Mouse (Mus musculus) midbrain, postnatal 0 days (tissue): ENCODE data around the gene Cacna1c. TPM values are rescaled to one million over a fixed set of nuclear protein-coding genes. Genes with fewer than 3 reads are reported as not detected.

Experiments used
- ATAC-seq: fragments of 200-750 bp; cut with Nextera tagmentation; 2 replicates; pipeline ENCODE4 v1.8.0; 2017; ENCODE audit warnings: moderate number of reproducible peaks, mild to moderate bottlenecking, moderate TSS enrichment, moderate library complexity; ENCODE audit not compliant: low FRiP score
- DNase-seq: peaks from one replicate; pipeline ENCODE4 v3.0.0-alpha.2; 2015; ENCODE audit warnings: low spot score
- H3K27ac ChIP-seq: fragments of 300-500 bp; sonication (generic); 2 replicates; pipeline ENCODE4 v1.5.1; 2014; ENCODE audit warnings: low read depth, mild to moderate bottlenecking, low read length, mixed read lengths
- H3K27me3 ChIP-seq: fragments of 300-500 bp; sonication (generic); 2 replicates; pipeline ENCODE4 v1.6.1; 2014; ENCODE audit warnings: low read length, control low read depth, mixed read lengths; ENCODE audit not compliant: insufficient read depth
- H3K36me3 ChIP-seq: fragments of 300-500 bp; sonication (generic); 2 replicates; pipeline ENCODE4 v1.6.1; 2014; ENCODE audit warnings: low read length, control low read depth, mixed read lengths; ENCODE audit not compliant: insufficient read depth
- H3K4me1 ChIP-seq: fragments of 300-500 bp; sonication (generic); 2 replicates; pipeline ENCODE4 v1.6.1; 2014; ENCODE audit warnings: mild to moderate bottlenecking, control low read depth, antibody characterized with exemption, low read length, mixed read lengths; ENCODE audit not compliant: insufficient read depth
- H3K4me2 ChIP-seq: fragments of 300-500 bp; sonication (generic); 2 replicates; pipeline ENCODE4 v1.6.1; 2014; ENCODE audit warnings: low read depth, mild to moderate bottlenecking, low read length, mixed read lengths; ENCODE audit not compliant: poor library complexity, severe bottlenecking
- H3K4me3 ChIP-seq: fragments of 300-500 bp; sonication (generic); 2 replicates; pipeline ENCODE4 v1.5.1; 2014; ENCODE audit warnings: low read depth, mild to moderate bottlenecking, low read length, moderate library complexity
- H3K9ac ChIP-seq: fragments of 300-500 bp; sonication (generic); replicated peaks from 2 replicates; pipeline ENCODE4 v1.6.1; 2014; ENCODE audit warnings: mild to moderate bottlenecking, low read length, moderate library complexity, mixed read lengths; ENCODE audit not compliant: poor library complexity, severe bottlenecking
- H3K9me3 ChIP-seq: fragments of 300-500 bp; sonication (generic); 2 replicates; pipeline ENCODE4 v1.6.1; 2016; ENCODE audit warnings: low read length, control low read depth
- CTCF ChIP-seq: IDR thresholded peaks from 2 replicates; pipeline ENCODE4 v1.5.1; 2016; ENCODE audit warnings: antibody characterized with exemption, mild to moderate bottlenecking
- WGBS: fragments of 180-500 bp; shearing (Covaris S2); extraction: QIAGEN DNeasy Blood & Tissue Kit; methylation state at CpG from one replicate; pipeline ENCODE4 v1.1.7; 2014; 5-methylcytosine and 5-hydroxymethylcytosine counted together
- polyA plus RNA-seq: library from polyadenylated mRNA; unstranded; fragments of >200 nt; fragmentation: Nextera tagmentation; extraction: Ambion mirVana; gene quantifications from 2 replicates; pipeline ENCODE4 v1.2.1, GENCODE M21; 2015
- total RNA-seq: library from RNA; depleted of rRNA; stranded (reverse); fragments of >200 nt; gene quantifications from 2 replicates; pipeline ENCODE4 v1.2.3, GENCODE M21; 2014

Gene Cacna1c
- total and polyA plus RNA-seq, 2 experiments from 2014 or later: 4.9 to 33.9 TPM

- H3K9ac ChIP-seq: no peak overlapping the region
- TF ChIP-seq CTCF: no peak
- no peaks in the 10 kb centered on the region for H3K9me3 ChIP-seq
- no peaks in the 10 kb centered on the region for H3K4me1 ChIP-seq
- 60% methylated on average over 4 of the region's 4 CpGs for WGBS
- peaks cover 7% of the 10 kb centered on the region; the same call in 1 of the 2 replicates for H3K36me3 ChIP-seq
- H3K4me3 ChIP-seq: no peak overlapping the region
- no peaks in the 10 kb centered on the region for H3K27me3 ChIP-seq
- peak; percentile 73 for DNase-seq
- no peak overlapping the region for H3K4me2 ChIP-seq
- ATAC-seq: no peak
- H3K27ac ChIP-seq: no peak overlapping the region
Observed at GRCm38 (mm10) chr6:118724908-118725307, 471.3 kb downstream of the Cacna1c start.

GRCm38 (mm10) chr6:118724388-118724787 lies 471.8 kb downstream of the Cacna1c start:
- no peak for TF ChIP-seq CTCF
- ATAC-seq (no peak), DNase-seq (no peak)
- no peaks in the 10 kb centered on the region for H3K9me3 ChIP-seq
- peaks cover 7% of the 10 kb centered on the region; the same call in 1 of the 2 replicates for H3K36me3 ChIP-seq
- no peak overlapping the region for H3K4me2 ChIP-seq
- no peaks in the 10 kb centered on the region for H3K27me3 ChIP-seq
- no peak overlapping the region for H3K27ac ChIP-seq
- 57% methylated on average over 6 of the region's 6 CpGs for WGBS
- no peak overlapping the region for H3K4me3 ChIP-seq
- no peaks in the 10 kb centered on the region for H3K4me1 ChIP-seq
- no peak overlapping the region for H3K9ac ChIP-seq

- Histone ChIP-seq H3K27me3 (no peaks in the 10 kb centered on the region), H3K9me3 (no peaks in the 10 kb centered on the region), H3K36me3 (peaks cover 7% of the 10 kb centered on the region; the same call in 1 of the 2 replicates), H3K4me2 (no peak overlapping the region), H3K4me1 (no peaks in the 10 kb centered on the region), H3K4me3 (no peak overlapping the region), H3K9ac (no peak overlapping the region), H3K27ac (no peak overlapping the region)
- WGBS: 71% methylated on average over 6 of the region's 6 CpGs
- ATAC-seq (no peak), DNase-seq (no peak)
- TF ChIP-seq CTCF: no peak
Observed at GRCm38 (mm10) chr6:118722336-118722735, 473.9 kb downstream of the Cacna1c start.

DNA sequence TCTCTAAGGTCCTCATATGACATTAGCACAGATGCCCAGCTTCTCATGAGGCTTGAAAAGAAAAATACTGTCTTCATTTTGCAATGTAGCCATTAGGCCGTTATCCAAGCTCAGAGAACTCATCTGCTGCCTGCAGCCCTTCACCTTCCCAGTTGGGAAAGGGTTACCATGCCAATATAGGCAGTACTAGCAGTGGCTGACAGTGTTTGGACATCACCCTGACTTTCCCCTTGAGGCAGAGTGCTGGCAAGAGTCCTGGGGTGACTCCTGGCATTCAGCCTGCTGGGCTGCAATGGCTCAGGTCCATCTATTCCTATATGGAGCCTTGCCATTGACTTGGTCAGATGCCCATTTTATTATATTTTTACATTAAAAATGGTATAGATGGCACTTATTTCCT lies 476.7 kb downstream of the Cacna1c start:
- no peak overlapping the region for H3K4me3 ChIP-seq
- no peak for TF ChIP-seq CTCF
- no peaks in the 10 kb centered on the region for H3K9me3 ChIP-seq
- no peak overlapping the region for H3K27ac ChIP-seq
- H3K27me3 ChIP-seq: no peaks in the 10 kb centered on the region
- H3K4me1 ChIP-seq: no peaks in the 10 kb centered on the region
- ATAC-seq (no peak), DNase-seq (peak; percentile 34)
- no peak overlapping the region for H3K9ac ChIP-seq
- 66% methylated on average over 1 of the region's 1 CpGs for WGBS
- peaks cover 7% of the 10 kb centered on the region; the same call in 1 of the 2 replicates for H3K36me3 ChIP-seq
- no peak overlapping the region for H3K4me2 ChIP-seq

DNA sequence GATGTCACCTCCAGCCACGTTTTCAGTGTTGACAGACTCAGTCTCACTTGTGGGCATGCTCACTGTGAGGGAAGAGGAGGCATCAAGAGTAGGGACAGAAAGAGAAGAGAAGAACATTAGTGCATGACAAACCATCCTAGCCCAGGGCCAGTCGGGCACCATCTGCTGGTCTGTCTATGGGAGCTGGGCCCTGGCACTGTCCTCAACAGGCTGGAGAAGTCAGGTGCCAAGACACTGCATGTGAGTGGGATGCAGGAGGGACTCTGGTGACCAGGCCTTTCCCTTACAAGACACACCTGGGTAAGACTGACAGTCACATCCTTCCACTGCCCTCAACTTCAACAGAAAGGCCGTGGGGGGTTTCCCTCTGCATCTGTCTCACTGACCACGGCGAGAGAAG lies 482.9 kb downstream of the Cacna1c start:
- DNase-seq (no peak), ATAC-seq (no peak)
- H3K9me3 ChIP-seq: no peaks in the 10 kb centered on the region
- TF ChIP-seq CTCF: no peak
- no peak overlapping the region for H3K27ac ChIP-seq
- H3K36me3 ChIP-seq: peaks cover 15% of the 10 kb centered on the region
- no peak overlapping the region for H3K4me3 ChIP-seq
- H3K4me1 ChIP-seq: no peaks in the 10 kb centered on the region
- WGBS: 90% methylated on average over 5 of the region's 5 CpGs
- no peak overlapping the region for H3K9ac ChIP-seq
- no peak overlapping the region for H3K4me2 ChIP-seq
- no peaks in the 10 kb centered on the region for H3K27me3 ChIP-seq

DNA sequence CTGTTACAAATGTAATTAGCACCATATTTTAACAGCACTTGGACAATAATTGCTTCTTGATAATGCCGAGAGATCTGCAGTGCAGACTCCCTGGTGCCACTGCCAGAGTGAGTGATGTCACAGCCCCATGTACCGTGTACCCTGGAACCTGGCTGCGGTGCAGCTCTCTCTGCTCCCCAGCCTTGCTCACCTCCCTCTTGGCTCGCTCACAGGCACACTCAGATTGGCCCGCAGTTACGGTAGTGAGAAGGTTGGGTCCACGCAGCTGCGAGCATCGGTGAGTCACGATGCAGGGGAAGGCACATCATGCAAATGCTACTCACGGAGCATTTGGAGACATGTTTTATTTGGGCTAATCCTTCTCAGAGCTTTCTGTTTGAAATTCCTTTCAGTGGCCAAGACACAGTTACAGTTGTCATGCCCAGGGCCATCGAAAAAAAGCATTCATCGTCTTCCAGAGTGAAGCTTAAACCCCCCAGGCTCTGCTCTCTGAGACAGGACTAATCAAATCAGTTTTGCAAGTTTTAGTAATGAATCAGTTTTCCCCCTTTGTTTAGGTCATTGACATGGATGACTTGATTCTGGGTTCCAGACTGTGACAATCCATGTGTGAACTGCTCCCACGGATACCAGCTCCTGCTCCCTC lies 484.4 kb downstream of the Cacna1c start:
- WGBS: 64% methylated on average over 14 of the region's 14 CpGs
- Histone ChIP-seq H3K9me3 (no peaks in the 10 kb centered on the region), H3K27me3 (no peaks in the 10 kb centered on the region), H3K4me3 (no peak overlapping the region), H3K4me2 (no peak overlapping the region), H3K4me1 (no peaks in the 10 kb centered on the region), H3K9ac (no peak overlapping the region), H3K27ac (no peak overlapping the region), H3K36me3 (peaks cover 15% of the 10 kb centered on the region)
- DNase-seq (no peak), ATAC-seq (no peak; the same call in 1 of the 2 replicates)
- TF ChIP-seq CTCF: no peak
